Mouse (Mus musculus) brain, embryonic 14.5 days (tissue): ENCODE measurements around the gene Metrnl.

Experiments
- CTCF ChIP-seq: fragments of 200-500 bp; IDR thresholded peaks from 2 replicates; pipeline ENCODE4 v1.5.1; 2012; ENCODE audit warnings: inconsistent platforms, mild to moderate bottlenecking, moderate library complexity, borderline replicate concordance; ENCODE audit not compliant: insufficient read depth, insufficient read length; ENCODE audit errors: extremely low read depth
- POLR2A ChIP-seq: fragments of 200-500 bp; IDR thresholded peaks from 2 replicates; pipeline ENCODE4 v1.6.1; 2012; ENCODE audit warnings: mild to moderate bottlenecking, inconsistent platforms, borderline replicate concordance; ENCODE audit not compliant: poor library complexity, insufficient read depth, insufficient read length, severe bottlenecking; ENCODE audit errors: extremely low read depth

GRCm38 (mm10) chr11:121743915-121744628, 42.7 kb downstream of the Metrnl start:
- TF ChIP-seq CTCF: no peak
- no peak for TF ChIP-seq POLR2A
